Mouse (Mus musculus): ENCODE data around the gene Gm20425. TPM values are rescaled to one million over a fixed set of nuclear protein-coding genes. Genes with fewer than 3 reads are reported as not detected.
"Not testable (repeated sequence)": the region's sequence is repeated elsewhere in the genome, so short reads cannot be mapped to it uniquely, and the experiment has no call there.

Gene Gm20425
- total RNA-seq, 2 experiments from 2014 or later: 0.17 TPM; not detected in 1

DNA sequence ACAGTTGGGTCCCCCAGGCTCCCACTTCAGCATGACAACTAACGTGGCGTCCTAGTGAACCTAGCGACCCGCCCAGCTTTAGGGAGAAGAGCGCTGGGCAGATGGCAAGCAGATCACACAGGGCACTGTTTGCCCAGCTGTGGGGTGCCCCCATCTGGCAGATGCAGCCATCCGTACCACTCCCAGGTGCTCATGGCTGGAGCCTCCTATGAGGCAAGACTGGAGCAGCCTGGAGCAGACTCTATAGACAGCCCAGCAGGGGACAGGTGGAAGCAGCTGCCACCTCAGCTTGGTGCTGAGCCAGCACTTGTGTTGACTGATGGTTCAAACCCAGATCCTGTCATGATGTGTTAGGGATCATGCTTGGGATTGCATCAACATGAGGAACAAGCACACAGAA lies 62.1 kb downstream of the Gm20425 start:
- peak; percentile 19; the same call in 1 of the 2 replicates for ATAC-seq (replicated peaks; ENCODE audit: poor library complexity, severe bottlenecking)

DNA sequence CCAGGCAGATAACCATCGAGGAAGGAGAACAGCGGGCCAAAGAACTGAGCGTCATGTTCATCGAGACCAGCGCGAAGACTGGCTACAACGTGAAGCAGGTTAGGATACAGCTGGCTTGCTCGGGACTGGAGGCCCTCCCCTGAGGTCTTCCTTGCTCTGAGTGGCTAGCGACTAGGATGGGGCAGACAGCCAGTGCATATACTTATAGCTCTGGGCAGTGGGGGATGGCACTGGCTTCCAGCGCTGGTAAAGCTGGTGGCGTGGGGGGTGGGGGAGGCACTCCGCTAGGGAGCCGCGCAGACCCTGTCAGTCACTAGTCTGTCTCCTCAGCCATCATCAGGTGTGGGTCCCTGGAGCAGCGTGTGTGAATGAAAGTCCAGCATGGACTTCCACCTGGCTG lies 66.3 kb downstream of the Gm20425 start:
- no peak for ATAC-seq (replicated peaks; ENCODE audit: poor library complexity, severe bottlenecking)

DNA sequence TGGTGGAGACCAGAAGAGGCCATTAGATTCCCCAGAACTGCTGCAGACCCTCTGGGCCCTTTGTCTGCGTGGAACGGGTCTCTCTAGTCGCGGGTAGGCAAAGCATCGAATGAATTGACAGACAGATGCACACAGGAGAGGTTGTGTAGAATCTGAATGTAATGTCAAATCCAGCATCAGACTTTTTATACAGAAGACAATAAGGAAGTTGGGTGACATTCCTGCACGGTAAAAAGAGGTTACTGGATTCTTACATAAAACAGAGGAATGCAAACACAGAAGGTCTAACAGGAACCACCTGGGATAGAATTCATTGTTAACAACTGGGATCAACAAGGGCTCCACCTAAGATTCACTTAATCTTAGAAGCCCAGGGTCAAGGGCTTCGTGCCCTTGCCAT lies 74.9 kb downstream of the Gm20425 start:
- ATAC-seq (replicated peaks; ENCODE audit: poor library complexity, severe bottlenecking): not testable (repeated sequence)

DNA sequence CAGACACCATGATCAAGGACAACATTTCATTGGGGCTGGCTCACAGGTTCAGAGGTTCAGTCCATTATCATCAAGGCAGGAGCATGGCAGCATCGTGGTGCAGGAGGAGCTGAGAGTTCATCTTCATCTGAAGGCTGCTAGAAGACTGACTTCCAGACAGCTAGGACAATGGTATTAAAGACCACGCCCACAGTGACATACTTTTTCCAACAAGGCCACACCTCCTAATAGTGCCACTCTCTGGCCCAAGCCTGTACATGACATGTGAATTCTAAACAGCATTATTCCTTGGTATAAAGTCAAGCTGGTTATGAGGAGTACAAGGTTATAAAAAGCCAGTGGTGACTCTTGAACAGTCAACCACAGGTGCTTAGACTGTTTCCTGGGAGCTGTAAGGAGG lies 75.5 kb downstream of the Gm20425 start:
- ATAC-seq (replicated peaks; ENCODE audit: poor library complexity, severe bottlenecking): no peak

DNA sequence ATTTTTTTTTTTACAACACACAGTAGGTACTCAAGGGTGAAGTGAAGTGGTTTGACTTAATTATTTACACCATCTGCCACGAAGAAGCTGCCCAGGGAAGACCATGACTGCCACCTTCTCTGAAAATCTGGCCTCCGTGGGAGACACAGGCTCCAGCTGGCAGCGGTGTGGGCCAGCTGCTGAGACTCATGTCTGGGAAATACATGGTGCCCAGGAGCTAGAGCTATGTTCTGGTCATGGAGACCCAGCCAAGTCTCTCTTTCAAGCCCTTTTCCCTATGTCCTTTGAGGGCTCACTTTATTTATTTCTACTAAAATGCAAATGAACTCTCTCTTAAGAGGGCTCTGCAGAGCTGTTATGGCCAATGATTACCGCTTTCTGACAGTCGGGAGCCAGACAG lies 76.8 kb downstream of the Gm20425 start:
- ATAC-seq (replicated peaks; ENCODE audit: poor library complexity, severe bottlenecking): no peak

DNA sequence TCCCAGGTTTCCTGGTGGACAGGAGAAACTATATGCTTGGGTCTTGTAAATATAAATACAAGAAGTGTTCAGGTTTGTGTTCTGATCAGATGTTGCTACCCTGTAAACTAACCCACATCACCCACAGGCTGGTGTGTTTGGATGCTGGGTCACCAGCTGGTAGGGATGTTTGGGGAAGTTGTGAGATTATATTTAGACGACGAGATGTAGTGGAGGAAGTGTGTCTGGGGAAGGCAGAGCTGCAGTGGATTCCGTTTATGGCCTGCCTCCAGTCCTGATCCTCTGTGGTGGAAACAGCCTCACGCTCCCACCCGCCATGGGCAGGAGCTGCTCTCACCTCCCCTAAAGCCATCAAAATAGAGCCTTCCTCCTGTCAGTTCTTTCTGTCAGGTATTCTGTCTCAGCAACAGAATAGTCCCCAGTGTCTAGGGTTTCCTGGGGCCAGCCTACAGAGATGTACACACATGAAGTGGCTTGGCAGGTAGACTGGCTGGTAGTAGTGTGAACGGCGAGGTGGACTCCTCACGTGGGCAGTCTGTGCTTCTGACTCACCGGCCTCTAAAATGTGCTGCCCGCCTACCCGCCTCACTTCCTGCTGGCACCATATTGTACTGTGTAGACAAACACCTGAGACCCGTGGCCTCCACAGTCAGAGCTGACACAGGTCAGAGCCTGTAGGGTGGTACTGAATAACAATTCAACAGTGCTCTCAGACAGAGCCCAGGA lies 80.9 kb downstream of the Gm20425 start:
- peak; percentile 79 for ATAC-seq (replicated peaks; ENCODE audit: poor library complexity, severe bottlenecking)

DNA sequence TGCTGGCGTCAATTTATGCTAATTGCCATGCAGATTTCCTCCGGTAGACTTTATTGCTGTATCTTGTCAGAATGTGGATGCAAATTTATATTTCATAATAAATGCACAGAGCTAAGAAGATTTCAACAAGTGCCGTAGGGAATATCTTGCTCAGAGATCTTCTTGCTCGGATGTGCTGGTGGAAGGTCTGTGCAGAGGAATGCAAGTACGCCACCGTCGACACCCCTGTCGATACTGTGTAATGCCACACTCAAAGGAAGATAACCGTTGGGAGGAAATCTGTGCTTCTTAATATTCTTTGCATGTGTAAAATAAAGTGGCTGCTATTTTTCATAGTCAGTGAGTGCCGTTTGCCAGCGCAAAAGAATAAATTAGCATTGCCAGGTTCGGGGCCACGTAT lies 83.0 kb downstream of the Gm20425 start:
- ATAC-seq (replicated peaks; ENCODE audit: poor library complexity, severe bottlenecking): no peak

DNA sequence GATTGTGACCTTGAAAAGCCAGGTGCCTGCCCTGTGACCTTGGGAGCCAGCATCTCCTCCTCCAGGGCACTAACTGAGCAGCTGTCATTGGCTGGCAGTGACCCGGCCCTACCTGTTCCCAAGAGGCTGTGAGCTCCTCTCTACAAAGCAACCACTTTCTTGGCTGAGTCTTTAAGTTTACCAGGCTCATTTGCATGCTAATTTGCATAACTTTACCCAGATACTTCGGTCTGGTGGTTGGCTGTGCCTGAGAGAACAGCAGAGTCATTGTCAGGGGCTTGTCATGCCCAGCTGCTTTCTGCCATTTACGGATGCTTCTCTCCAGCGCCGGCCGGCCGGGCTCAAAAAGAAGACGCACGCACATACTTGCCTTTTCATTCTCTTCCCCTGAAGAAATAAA lies 83.4 kb downstream of the Gm20425 start:
- ATAC-seq (replicated peaks; ENCODE audit: poor library complexity, severe bottlenecking): peak; percentile 78

DNA sequence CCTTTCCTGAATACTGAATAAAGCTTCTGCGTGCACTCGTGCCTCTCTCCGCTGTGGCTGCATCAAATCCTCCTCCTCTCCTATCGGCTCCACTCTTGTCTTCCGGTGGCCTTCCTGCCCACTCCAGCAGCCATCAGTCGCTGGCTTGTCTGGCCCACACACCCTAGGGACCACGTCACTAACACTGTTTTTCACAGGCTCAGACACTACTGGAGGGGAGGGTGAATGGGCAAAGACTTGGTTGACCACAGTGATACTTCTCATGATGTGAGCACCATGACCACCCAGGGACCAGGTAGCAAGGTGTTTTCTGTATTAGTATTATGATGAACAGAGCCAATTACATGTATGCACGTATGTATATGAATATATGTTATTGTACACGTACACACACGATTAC lies 83.8 kb downstream of the Gm20425 start:
- no peak for ATAC-seq (replicated peaks; ENCODE audit: poor library complexity, severe bottlenecking)

DNA sequence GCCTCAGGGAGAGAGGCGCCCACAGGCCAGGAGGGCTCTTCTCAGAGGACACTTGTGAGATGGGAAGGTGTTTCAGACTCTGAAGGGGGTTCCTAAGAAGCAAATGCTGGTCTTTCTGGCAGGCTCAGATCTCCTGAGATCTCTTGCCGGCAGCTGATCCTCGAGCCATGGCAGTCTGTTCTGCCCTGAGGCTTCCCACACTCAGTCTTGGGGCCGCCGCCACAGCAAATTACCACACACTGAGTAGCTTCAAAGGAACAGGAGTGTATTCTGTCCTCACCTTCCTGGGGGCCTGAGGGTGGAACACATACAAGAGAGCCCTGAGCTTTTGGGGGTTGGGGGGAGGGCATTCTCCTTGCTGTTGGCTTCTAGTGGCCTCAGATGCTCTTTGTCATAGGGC lies 84.8 kb downstream of the Gm20425 start:
- ATAC-seq (replicated peaks; ENCODE audit: poor library complexity, severe bottlenecking): no peak

DNA sequence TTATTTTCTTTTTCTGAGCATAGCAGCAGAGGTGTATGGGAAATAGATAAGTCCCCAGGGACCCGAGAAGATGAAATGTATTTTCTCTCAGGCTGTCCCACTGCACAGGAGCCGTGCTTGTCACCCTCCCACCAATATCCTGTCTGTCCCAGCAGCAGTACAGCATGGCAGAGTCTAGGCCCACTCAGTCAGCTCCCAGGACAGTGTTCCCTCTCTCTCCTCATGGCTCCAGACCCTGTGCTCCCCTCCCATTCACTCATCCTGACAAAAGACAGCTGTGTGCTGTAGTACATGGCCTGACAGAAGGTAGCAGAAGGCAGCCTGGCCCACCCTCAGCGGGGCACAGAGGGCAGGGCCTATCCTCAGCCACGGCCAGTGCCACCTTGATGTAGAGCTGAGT lies 86.2 kb downstream of the Gm20425 start:
- no peak for ATAC-seq (replicated peaks; ENCODE audit: poor library complexity, severe bottlenecking)

DNA sequence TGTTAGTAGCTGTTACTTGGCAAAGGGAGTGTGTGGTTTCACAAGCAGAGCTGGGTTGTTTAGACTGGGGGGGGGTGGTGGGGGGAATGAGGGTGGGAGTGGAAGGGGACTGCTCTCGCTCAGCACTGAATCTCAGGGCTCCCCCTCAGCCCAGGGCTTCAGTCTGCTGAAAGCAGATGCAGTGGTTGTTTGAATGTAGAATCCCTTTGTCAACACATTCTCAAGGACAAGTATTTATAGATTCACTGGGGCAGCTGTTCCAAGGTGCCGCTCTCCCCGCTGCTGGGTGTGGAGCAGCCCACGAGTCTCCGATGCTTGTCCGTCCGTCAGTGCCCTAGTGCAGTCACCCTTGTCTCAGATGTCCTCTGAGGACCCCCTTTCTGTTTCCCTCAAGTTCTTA lies 88.8 kb downstream of the Gm20425 start:
- ATAC-seq (replicated peaks; ENCODE audit: poor library complexity, severe bottlenecking): no peak

DNA sequence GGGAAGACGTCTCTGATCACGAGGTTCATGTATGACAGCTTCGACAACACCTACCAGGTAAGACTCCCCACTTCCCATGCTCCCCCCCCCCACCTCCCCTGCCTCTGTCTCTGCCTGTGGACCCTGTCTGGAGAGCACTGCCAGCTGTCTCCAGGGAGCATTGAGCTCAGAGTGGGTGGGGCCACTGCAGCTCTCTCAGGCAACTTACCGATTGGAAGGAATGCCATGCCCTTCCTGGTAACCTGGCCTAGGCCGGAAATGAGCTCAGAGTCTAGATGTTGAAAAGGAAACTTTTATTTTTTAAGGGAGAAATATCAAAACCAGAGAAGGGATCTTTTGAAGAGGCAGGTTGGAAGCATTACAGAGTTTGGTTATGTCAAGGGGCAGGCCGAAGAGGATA lies 89.7 kb downstream of the Gm20425 start:
- no peak for ATAC-seq (replicated peaks; ENCODE audit: poor library complexity, severe bottlenecking)

Other genes starting within 250 kb of the Gm20425 start
- not detected in 2 replicates for gene Slco2a1, start 241.6 kb downstream of the Gm20425 start, total RNA-seq (2014; fragmentation: Nextera tagmentation)
- gene Slco2a1, start 241.6 kb downstream of the Gm20425 start, total RNA-seq (2017): not detected in 2 replicates
- gene Rab6b, start 118.5 kb downstream of the Gm20425 start, total RNA-seq (2014; fragmentation: Nextera tagmentation): 0.11 and 0.23 TPM in 2 replicates
- gene Rab6b, start 118.5 kb downstream of the Gm20425 start, total RNA-seq (2017): 0.15 and 0.17 TPM in 2 replicates
- gene Srprb, start 28.2 kb downstream of the Gm20425 start, total RNA-seq (2014; fragmentation: Nextera tagmentation): 34.0 and 34.8 TPM in 2 replicates
- gene Srprb, start 28.2 kb downstream of the Gm20425 start, total RNA-seq (2017): 24.4 and 24.6 TPM in 2 replicates
- gene Trf, start 137 bp upstream of the Gm20425 start, total RNA-seq (2014; fragmentation: Nextera tagmentation): 83.7 and 112 TPM in 2 replicates
- gene Trf, start 137 bp upstream of the Gm20425 start, total RNA-seq (2017): 98.7 and 115 TPM in 2 replicates
- not detected in 2 replicates for gene 1300017J02Rik, start 74.8 kb upstream of the Gm20425 start, total RNA-seq (2014; fragmentation: Nextera tagmentation)
- gene 1300017J02Rik, start 74.8 kb upstream of the Gm20425 start, total RNA-seq (2017): 0.04 TPM in 1 of 2 replicates, not detected in the other
- 154 and 214 TPM in 2 replicates for gene Topbp1, start 74.9 kb upstream of the Gm20425 start, total RNA-seq (2014; fragmentation: Nextera tagmentation)
- gene Topbp1, start 74.9 kb upstream of the Gm20425 start, total RNA-seq (2017): 211 and 230 TPM in 2 replicates
- 111 and 118 TPM in 2 replicates for gene Cdv3, start 135.5 kb upstream of the Gm20425 start, total RNA-seq (2014; fragmentation: Nextera tagmentation)
- gene Cdv3, start 135.5 kb upstream of the Gm20425 start, total RNA-seq (2017): 171 and 197 TPM in 2 replicates

Measured in granulocyte monocyte progenitor cell, adult 5-6 weeks (primary cell).